Mouse (Mus musculus) CD8-positive naive resting alpha-beta T cell, adult 2 months (primary cell): ENCODE results near the gene 2010111I01Rik.

ENCODE experiments used
- DNase-seq, 2 experiments: peaks; one replicate each; pipeline ENCODE4 v3.0.0; 2022; ENCODE audit warnings: low read depth in 2 of 2, low spot score in 2 of 2

2010111I01Rik gene

DNA sequence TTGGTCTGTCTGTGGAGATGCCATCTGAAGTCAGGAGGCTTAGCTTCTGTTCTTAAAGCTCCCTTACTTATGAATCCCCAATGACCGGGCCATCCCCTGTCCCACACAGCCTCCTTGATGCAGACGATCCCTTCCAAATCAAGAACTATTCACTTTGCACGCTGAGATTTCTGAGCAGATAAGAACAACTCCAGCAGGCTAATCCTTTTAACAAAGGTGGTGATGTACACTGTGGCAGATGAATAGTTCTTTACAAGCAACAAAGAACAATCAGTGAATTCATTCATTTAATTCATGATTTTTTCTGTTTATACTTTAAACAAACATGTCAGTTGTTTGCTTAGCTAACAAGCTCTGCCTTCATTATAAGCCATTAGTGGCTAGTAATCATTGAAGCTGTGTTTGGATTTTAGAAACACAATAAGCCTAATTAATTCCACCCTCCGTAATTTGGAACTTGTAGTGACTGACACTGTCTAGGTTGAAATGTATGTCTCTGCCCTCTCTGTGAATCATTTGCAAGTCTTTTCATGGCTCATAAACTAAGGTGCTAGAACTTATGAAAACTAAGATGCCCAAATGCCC lies 182.0 kb downstream of the 2010111I01Rik start:
- no peak for DNase-seq

GRCm38 (mm10) chr13:63148157-63148556 lies 183.5 kb downstream of the 2010111I01Rik start:
- DNase-seq = no peak

GRCm38 (mm10) chr13:63150470-63151020 lies 185.9 kb downstream of the 2010111I01Rik start:
- DNase-seq = no peak

- no peak for DNase-seq
Observed at GRCm38 (mm10) chr13:63151028-63151738, 186.5 kb downstream of the 2010111I01Rik start.

- DNase-seq = no peak
Observed at GRCm38 (mm10) chr13:63152498-63152897, 187.8 kb downstream of the 2010111I01Rik start.

DNA sequence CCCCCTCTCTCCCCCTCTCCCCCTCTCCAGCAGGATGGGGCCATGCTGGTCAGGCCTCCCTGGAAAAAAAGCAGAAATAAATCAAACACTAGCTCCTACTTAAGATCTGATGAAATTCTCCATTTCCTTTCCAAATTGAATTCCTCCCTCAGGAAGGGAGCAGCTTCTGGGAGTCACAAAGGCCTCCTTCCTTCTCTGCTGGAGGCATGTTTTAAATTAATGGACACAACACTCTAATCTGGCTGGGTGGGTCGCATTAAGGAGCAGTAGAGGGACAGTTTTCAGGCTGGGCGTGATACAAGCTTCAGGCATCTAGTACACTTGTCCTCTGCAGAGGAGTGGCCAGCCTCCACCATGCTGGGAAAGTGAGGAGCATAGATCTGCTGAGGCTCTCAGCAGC lies 188.7 kb downstream of the 2010111I01Rik start:
- no peak for DNase-seq

GRCm38 (mm10) chr13:63154851-63155571 lies 190.3 kb downstream of the 2010111I01Rik start:
- no peak for DNase-seq

DNA sequence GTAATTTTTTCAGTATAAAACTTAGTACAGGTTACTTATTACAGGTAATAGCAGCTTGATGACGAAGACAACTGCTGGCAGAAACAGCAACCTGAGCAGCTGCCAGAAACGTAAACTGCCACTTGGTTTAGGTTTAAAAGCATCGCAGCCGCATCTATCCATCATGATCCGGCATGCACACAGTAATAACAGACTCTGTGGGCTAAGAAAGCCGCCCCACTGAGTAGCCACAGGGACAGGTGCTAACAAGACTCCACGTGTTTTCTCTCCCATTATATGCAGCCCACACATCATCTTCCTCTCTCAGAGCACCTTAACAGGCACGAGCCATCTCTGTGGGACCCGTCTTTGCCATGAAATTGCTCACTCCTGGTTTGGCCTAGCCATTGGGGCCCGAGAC lies 191.6 kb downstream of the 2010111I01Rik start:
- no peak for DNase-seq

DNA sequence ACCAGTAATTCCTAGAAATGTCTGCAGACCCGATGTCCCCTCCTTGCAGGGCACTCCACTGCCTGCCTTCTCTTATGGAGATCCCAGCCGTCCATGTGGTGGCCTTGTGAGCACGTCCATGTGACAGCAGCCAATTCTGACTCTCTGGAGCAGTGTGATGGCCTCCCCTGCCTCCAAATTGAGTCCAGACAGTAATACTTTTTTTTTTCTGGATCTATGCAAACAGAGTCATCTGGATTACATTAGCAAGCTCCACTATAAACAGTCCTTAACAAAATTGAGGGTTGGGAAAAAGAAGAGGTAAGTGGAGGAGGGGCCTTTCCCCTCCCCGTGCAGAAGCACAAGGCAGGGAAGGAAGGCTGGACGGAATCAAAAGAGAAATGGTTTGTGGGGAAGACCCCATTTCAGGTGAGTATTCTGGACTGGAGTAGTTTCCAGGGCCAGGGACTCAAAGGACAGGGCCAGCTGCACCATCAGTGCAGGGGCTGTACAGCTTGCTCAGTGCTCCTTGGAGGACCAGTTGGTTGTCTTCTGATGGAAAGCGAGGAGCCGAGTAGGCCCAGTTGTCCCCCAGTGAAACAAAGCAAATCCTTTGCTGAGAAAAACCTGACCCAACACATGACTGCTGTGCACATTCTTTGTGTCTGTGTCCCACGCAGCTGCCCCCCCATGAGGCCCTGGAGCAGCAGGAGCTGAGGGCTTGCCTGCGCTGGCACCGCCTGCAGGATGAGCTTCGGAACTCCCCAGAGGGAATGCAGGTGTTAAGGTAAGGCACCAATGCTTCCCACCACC lies 205.8 kb downstream of the 2010111I01Rik start:
- DNase-seq = no peak

DNA sequence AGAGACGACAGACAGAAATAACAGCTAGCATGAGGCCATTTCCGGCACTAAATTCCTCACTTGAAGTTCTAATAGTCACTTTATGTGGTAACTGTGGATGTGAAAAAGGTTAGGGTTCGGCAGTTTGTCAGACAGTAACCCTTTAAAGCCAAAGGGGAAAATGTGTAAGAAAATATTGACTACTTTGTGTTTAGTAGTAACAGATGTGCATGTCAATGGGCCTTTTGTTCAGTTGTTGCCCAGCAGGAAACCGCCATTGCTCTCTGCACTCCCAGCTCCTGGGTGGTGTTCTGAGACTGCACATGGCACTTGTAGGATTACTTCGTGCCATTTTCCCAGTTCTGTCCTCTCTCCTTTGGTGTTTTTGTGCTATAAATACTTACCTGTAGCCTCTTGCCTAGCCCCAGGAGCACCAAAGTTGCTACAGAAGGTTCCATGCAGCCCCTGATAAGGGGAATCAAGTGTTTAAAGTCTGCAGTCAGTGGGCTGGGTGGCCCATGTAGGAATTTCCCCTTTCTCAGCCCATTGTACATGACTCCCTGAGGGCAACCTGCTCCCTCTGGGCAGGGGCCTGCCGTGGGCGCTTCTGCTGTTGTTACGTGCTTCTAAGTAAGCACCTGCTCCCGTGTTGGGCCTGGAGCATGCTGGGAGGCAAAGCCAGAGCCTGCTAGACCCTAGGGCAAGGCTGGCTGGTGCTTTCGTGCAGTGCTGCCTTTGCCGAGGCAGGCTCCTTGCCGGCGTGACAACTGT lies 206.8 kb downstream of the 2010111I01Rik start:
- no peak for DNase-seq

GRCm38 (mm10) chr13:63172097-63172445 lies 207.4 kb downstream of the 2010111I01Rik start:
- DNase-seq = no peak

- no peak for DNase-seq
Observed at GRCm38 (mm10) chr13:63174252-63175020, 209.7 kb downstream of the 2010111I01Rik start.

DNA sequence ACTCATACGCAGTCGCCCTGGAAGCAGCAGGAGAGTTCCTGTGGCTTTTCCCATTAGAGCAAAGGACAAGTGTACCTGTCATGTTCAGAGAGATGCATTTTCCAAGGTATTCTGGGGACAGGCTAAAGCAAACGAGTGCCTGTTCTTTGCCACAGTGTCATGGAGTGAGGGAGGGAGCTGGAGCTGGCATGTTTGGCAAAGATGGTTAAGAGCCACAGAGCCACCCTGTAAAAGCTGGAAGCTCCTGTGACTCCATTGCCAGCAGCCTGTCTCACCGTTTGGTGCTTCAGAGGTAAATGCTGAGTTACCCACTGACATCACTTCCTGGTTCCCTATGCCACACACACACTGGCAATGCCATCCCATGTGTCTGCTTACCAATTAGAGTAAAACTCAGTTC lies 211.4 kb downstream of the 2010111I01Rik start:
- DNase-seq = no peak

GRCm38 (mm10) chr13:63177232-63177631 lies 212.5 kb downstream of the 2010111I01Rik start:
- DNase-seq = no peak

- DNase-seq = no peak
Observed at GRCm38 (mm10) chr13:63180641-63181235, 216.0 kb downstream of the 2010111I01Rik start.

DNA sequence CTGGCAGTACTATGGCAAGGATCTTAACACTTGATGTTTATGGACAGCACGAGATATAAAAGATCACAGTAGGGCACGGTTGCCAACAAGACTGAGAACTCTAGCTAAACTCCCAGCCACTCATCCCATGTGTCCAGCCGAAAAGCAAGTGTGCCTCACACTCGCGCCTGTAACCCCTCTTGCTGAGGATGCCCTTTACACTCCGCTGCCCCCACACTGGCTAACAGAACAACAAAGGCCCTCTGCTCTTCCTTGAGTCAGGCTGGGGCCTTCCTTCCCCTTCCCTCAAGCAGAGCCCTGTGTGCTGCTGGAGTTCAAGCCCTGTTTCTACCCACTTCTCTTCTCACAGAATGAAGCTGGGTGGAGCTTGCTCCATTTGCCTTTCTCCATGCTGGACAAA lies 220.3 kb downstream of the 2010111I01Rik start:
- DNase-seq = no peak

- DNase-seq = no peak
Observed at GRCm38 (mm10) chr13:63186217-63186616, 221.5 kb downstream of the 2010111I01Rik start.

DNA sequence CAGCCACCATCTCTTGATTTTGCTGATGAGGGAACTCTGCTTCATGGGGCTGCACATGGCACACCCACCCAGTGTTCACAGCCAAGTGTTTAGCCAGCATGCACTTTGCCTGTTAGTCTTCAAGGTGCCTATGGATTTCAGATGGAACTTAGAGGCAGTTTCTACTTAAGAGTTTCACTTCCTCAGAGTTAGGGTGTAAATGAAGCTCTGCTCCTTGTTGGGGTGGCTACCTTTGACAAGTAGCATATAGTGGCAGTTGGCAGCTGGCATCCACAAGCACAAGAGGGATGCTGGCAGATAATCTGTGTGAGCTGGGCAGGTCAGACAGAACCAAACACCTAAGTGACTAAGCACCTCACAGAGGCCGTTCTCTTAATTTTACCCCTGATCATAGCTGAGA lies 221.9 kb downstream of the 2010111I01Rik start:
- no peak for DNase-seq
